12 mouse cellular contexts compared by ENCODE assay signal in genomic region chr15:92640212-92641082, GRCm38 (mm10).
A peak's percentile ranks its signal among the peaks of the same experiment; 100 is the strongest.
DNase-seq lines count a peak whose midpoint lies in the region; ATAC-seq and TF ChIP-seq lines count a peak whose summit lies in the region.
"Had no signal": no experiment of that assay in that cellular context is flagged by ENCODE, and none has a peak within 500 bp of the region (broad histone marks: within the 10 kb centered on the region; RNA-seq: fewer than 3 reads in every experiment).

No protein-coding gene starts in this region.

- H3K4me3 ChIP-seq in kidney, postnatal 0 days (replicated peaks; ENCODE audit: low read depth, low read length), result no peak overlapping the region
- H3K4me3 ChIP-seq: intestine, embryonic 15.5 days; megakaryocyte, embryonic 14.5 days had no signal

- H3K36me3 ChIP-seq in kidney, postnatal 0 days (ENCODE audit: insufficient read depth, low read length), result no peaks in the 10 kb centered on the region
- H3K36me3 ChIP-seq: intestine, embryonic 15.5 days had no signal

- H3K9me3 ChIP-seq in kidney, postnatal 0 days (replicated peaks; ENCODE audit: low read length), result no peaks in the 10 kb centered on the region
- H3K9me3 ChIP-seq: intestine, embryonic 15.5 days had no signal

- DNase-seq in kidney, postnatal 0 days (ENCODE audit: low spot score), result peak; percentile 56
- no peak for DNase-seq in kidney, postnatal 25 days
- DNase-seq in frontal cortex, postnatal 10 days (ENCODE audit: low spot score in 2 of 2), result peak; percentile 12 to 39
- DNase-seq in layer of hippocampus, postnatal 14 days (ENCODE audit: low spot score in 2 of 2), result peak; percentile 19 to 67
- DNase-seq in adrenal gland, adult (ENCODE audit: inconsistent age in 2 of 2, low spot score in 1 of 2), result no peak
- no peak for DNase-seq in thymus, postnatal 4 days
- no peak for DNase-seq in urinary bladder, postnatal 14 days (ENCODE audit: low spot score)
- DNase-seq: adrenal gland, postnatal 14 days; spleen, adult 18-20 months had no signal

- peak overlapping the region; percentile 27; the same call in 1 of the 2 replicates for H3K4me2 ChIP-seq in kidney, postnatal 0 days (ENCODE audit: low read length)
- H3K4me2 ChIP-seq: intestine, embryonic 15.5 days had no signal

- H3K4me1 ChIP-seq in kidney, postnatal 0 days (replicated peaks; ENCODE audit: insufficient read depth, low read length), result no peaks in the 10 kb centered on the region
- H3K4me1 ChIP-seq: intestine, embryonic 15.5 days; megakaryocyte, embryonic 14.5 days had no signal

- no peaks in the 10 kb centered on the region for H3K27me3 ChIP-seq in kidney, postnatal 0 days (ENCODE audit: insufficient read depth, low read length)
- H3K27me3 ChIP-seq: intestine, embryonic 15.5 days; megakaryocyte, embryonic 14.5 days had no signal

- no peak overlapping the region for H3K9ac ChIP-seq in kidney, postnatal 0 days (ENCODE audit: low read depth, low read length)
- H3K9ac ChIP-seq: intestine, embryonic 15.5 days had no signal

- no peak for ATAC-seq in kidney, postnatal 0 days (replicated peaks; ENCODE audit: low FRiP score, low read depth)
- peak; percentile 25; the same call in 1 of the 2 replicates for ATAC-seq in common myeloid progenitor, adult 5-6 weeks (replicated peaks; ENCODE audit: low read depth, poor library complexity, severe bottlenecking)
- ATAC-seq: intestine, embryonic 15.5 days had no signal

- no peak overlapping the region for H3K27ac ChIP-seq in kidney, postnatal 0 days
- H3K27ac ChIP-seq: intestine, embryonic 15.5 days had no signal

- WGBS in kidney, postnatal 0 days, result 38% methylated on average over 18 of the region's 18 CpGs

- TF ChIP-seq CTCF in kidney, postnatal 0 days (IDR thresholded peaks at IDR 0.05; ENCODE audit: low read depth), result no peak

Comparison
In these comparisons a context has a peak if more than half of its experiments do, and no peak if none do; other contexts are left out.
1. DNase-seq: peak in kidney, postnatal 0 days (single experiment), frontal cortex, postnatal 10 days (2 of 2) and layer of hippocampus, postnatal 14 days (2 of 2); none in kidney, postnatal 25 days (0 of 2), adrenal gland, adult (0 of 2), thymus, postnatal 4 days (single experiment) and urinary bladder, postnatal 14 days (single experiment).